23 mouse cellular contexts compared by ENCODE assay signal in the genomic region with DNA sequence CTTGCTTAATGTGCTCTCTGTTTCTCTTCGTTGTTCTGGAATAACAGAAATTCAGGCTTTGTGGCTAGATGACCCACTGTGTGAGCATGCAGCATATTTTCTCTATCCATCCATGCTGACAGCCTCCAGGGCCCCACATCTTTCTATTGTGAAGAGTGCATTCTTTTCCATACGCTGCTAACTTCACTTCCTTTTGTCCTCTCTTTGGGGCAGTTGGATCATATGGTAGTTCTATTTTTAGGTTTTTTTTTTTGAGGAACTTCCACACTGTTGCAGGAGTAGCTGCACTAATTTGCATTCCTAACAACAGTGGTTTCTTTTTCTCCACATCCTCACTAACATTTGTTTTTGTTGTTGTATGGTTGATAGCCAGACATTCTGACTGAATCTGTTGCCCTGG. TPM values are rescaled to one million over a fixed set of nuclear protein-coding genes. Genes with fewer than 3 reads are reported as not detected.
DNase-seq lines count a peak whose midpoint lies in the region; ATAC-seq and TF ChIP-seq lines count a peak whose summit lies in the region.
"Had no signal": no experiment of that assay in that cellular context is flagged by ENCODE, and none has a peak within 500 bp of the region (broad histone marks: within the 10 kb centered on the region; RNA-seq: fewer than 3 reads in every experiment).

No protein-coding gene starts in this region.

- H3K27me3 ChIP-seq in MEL (ENCODE audit: control insufficient read depth in 1 of 2, insufficient read depth in 2 of 2, low read length in 2 of 2) = no peaks in the 10 kb centered on the region
- no peaks in the 10 kb centered on the region for H3K27me3 ChIP-seq in hindbrain, embryonic 10.5 days (ENCODE audit: insufficient read depth, poor library complexity, severe bottlenecking)
- H3K27me3 ChIP-seq: intestine, embryonic 15.5 days; limb, embryonic 12.5 days; liver, embryonic 12.5 days had no signal

- H3K36me3 ChIP-seq in MEL (ENCODE audit: control insufficient read depth in 1 of 2, insufficient read depth in 2 of 2, low read length in 2 of 2) = peaks cover 0 to 3% of the 10 kb centered on the region in 2 experiments; a peak in 2 of 4 replicates
- no peaks in the 10 kb centered on the region for H3K36me3 ChIP-seq in hindbrain, embryonic 10.5 days
- H3K36me3 ChIP-seq: intestine, embryonic 15.5 days; limb, embryonic 12.5 days had no signal

- peak; percentile 63; the same call in 1 of the 2 replicates for ATAC-seq in frontal cortex, adult (ENCODE audit: low TSS enrichment)
- ATAC-seq in monocyte, adult 5-6 weeks (replicated peaks; ENCODE audit: insufficient number of reproducible peaks, low FRiP score, low TSS enrichment, poor library complexity, severe bottlenecking) = 0 out of 2 replicates have a peak, but pooled peaks have one; percentile 52
- ATAC-seq: CD4-positive, CD25-positive, alpha-beta regulatory T cell, adult 4 months; forebrain, postnatal 0 days; hindbrain, embryonic 16.5 days; intestine, embryonic 15.5 days; liver, embryonic 12.5 days had no signal

- TF ChIP-seq RAD21 in MEL (IDR thresholded peaks at IDR 0.05; ENCODE audit: low read depth, low read length) = no peak

- no peak for DNase-seq in frontal cortex, adult 2 months (ENCODE audit: extremely low spot score in 1 of 2, low spot score in 1 of 2)
- DNase-seq in MEL (ENCODE audit: low read depth, low spot score) = peak; percentile 21
- no peak for DNase-seq in layer of hippocampus, adult 11-12 months (ENCODE audit: low spot score)
- no peak for DNase-seq in hindbrain, embryonic 10.5 days (ENCODE audit: low spot score)
- DNase-seq in lung, adult 2 months = no peak
- DNase-seq: adrenal gland, adult 2 months; cerebellum, adult 18-20 months; cerebellum, postnatal 14 days; embryo, embryonic 11 days; forebrain, postnatal 0 days; kidney, adult 9 months; kidney, postnatal 25 days; layer of hippocampus, postnatal 36 days; lung, embryonic 14.5 days; lung, postnatal 4 days had no signal

- WGBS in hindbrain, embryonic 10.5 days = 55% methylated on average over 2 of the region's 2 CpGs
- WGBS in lung, adult 2 months = 46% methylated on average over 2 of the region's 2 CpGs

- peaks cover 3 to 4% of the 10 kb centered on the region in 2 experiments; a peak in 2 of 4 replicates for H3K4me1 ChIP-seq in MEL (ENCODE audit: control insufficient read depth in 1 of 2, insufficient read depth in 2 of 2, low read length in 2 of 2)
- no peaks in the 10 kb centered on the region for H3K4me1 ChIP-seq in cortical plate, adult 2 months (ENCODE audit: control insufficient read depth, insufficient read depth, low read length)
- peaks cover 8% of the 10 kb centered on the region for H3K4me1 ChIP-seq in hindbrain, embryonic 10.5 days (replicated peaks)
- H3K4me1 ChIP-seq in lung, adult 2 months (ENCODE audit: control insufficient read depth, insufficient read depth, low read length) = no peaks in the 10 kb centered on the region
- H3K4me1 ChIP-seq: intestine, embryonic 15.5 days; limb, embryonic 12.5 days; liver, embryonic 12.5 days had no signal

- TF ChIP-seq POLR2A in MEL (IDR thresholded peaks at IDR 0.05; ENCODE audit: control insufficient read depth in 1 of 2, insufficient read depth in 1 of 2, low read depth in 1 of 2, low read length in 2 of 2, poor library complexity in 1 of 2) = no peak
- TF ChIP-seq POLR2A in cortical plate, adult 2 months (IDR thresholded peaks at IDR 0.05; ENCODE audit: extremely low read depth, insufficient read depth, low read length) = no peak
- no peak for TF ChIP-seq POLR2A in lung, adult 2 months (IDR thresholded peaks at IDR 0.05; ENCODE audit: borderline replicate concordance, extremely low read depth, low read depth, low read length)

- no peak overlapping the region for H3K27ac ChIP-seq in MEL (ENCODE audit: control insufficient read depth, low read depth, low read length)
- H3K27ac ChIP-seq in cortical plate, adult 2 months (ENCODE audit: insufficient read depth, low read length) = 0 out of 2 replicates have a peak overlapping the region, but pooled peaks have one; percentile 13
- H3K27ac ChIP-seq in hindbrain, embryonic 10.5 days = no peak overlapping the region
- H3K27ac ChIP-seq: intestine, embryonic 15.5 days; limb, embryonic 12.5 days; liver, embryonic 12.5 days had no signal

- no peak overlapping the region for H3K4me3 ChIP-seq in MEL (ENCODE audit: control insufficient read depth in 1 of 2, insufficient read depth in 1 of 2, low read depth in 2 of 2, low read length in 2 of 2)
- no peak overlapping the region for H3K4me3 ChIP-seq in cortical plate, adult 2 months (ENCODE audit: insufficient read depth, low read length)
- H3K4me3 ChIP-seq in hindbrain, embryonic 10.5 days = no peak overlapping the region
- H3K4me3 ChIP-seq in lung, adult 2 months (replicated peaks; ENCODE audit: extremely low read depth, low read depth, low read length) = no peak overlapping the region
- H3K4me3 ChIP-seq: intestine, embryonic 15.5 days; limb, embryonic 12.5 days; liver, embryonic 12.5 days had no signal

- no peaks in the 10 kb centered on the region for H3K79me2 ChIP-seq in MEL (ENCODE audit: control insufficient read depth, insufficient read depth, low read length, poor library complexity)

- no peak for TF ChIP-seq EP300 in MEL (IDR thresholded peaks at IDR 0.05; ENCODE audit: low read depth in 1 of 2, low read length in 2 of 2)

- no peak for TF ChIP-seq CTCF in MEL (IDR thresholded peaks at IDR 0.05 in 2 of 3, conservative IDR thresholded peaks at IDR 0.05 in 1 of 3; ENCODE audit: control insufficient read depth in 1 of 3, insufficient read depth in 1 of 3, low read depth in 2 of 3, low read length in 3 of 3, poor library complexity in 1 of 3, severe bottlenecking in 1 of 3)
- TF ChIP-seq CTCF in cortical plate, adult 2 months (IDR thresholded peaks at IDR 0.05; ENCODE audit: extremely low read depth, insufficient read depth, low read length) = no peak
- TF ChIP-seq CTCF in lung, adult 2 months (IDR thresholded peaks at IDR 0.05; ENCODE audit: insufficient read depth, low read length) = no peak

- no peak overlapping the region for H3K9ac ChIP-seq in MEL (ENCODE audit: control insufficient read depth, low read depth, low read length, poor library complexity, severe bottlenecking)
- H3K9ac ChIP-seq: forebrain, postnatal 0 days; intestine, embryonic 15.5 days; limb, embryonic 12.5 days; liver, embryonic 12.5 days; lung, embryonic 14.5 days had no signal

- no peaks in the 10 kb centered on the region for H3K9me3 ChIP-seq in MEL (replicated peaks; ENCODE audit: insufficient read depth, low read length)
- no peaks in the 10 kb centered on the region for H3K9me3 ChIP-seq in hindbrain, embryonic 10.5 days
- H3K9me3 ChIP-seq: intestine, embryonic 15.5 days; limb, embryonic 12.5 days; liver, embryonic 12.5 days had no signal

TF ChIP-seq in MEL, 35 proteins besides CTCF, POLR2A, EP300 and RAD21:
- peak; percentile 43 for TF ChIP-seq ETS1 (IDR thresholded peaks at IDR 0.05; ENCODE audit: low read depth, low read length)
- no peak for TF ChIP-seq BHLHE40 (IDR thresholded peaks at IDR 0.05; ENCODE audit: borderline replicate concordance, low read depth, low read length)
- 0 out of 2 replicates have a peak, but pooled peaks have one; percentile 72 for TF ChIP-seq MEF2A (IDR thresholded peaks at IDR 0.05; ENCODE audit: extremely low read depth, insufficient replicate concordance, low read depth, low read length, poor library complexity, severe bottlenecking)

RNA-seq across cellular contexts. Expression of a gene that starts 23.7 kb away (rescaled TPM):
- polyA plus RNA-seq in frontal cortex, adult 2 months (2012; rRNA removed) = 1.2 and 1.8 TPM in 2 replicates
- total RNA-seq in MEL (2012; rRNA removed) = 0.19 and 0.39 TPM in 2 replicates
- under 1 TPM in 1 of 2 experiments, not detected in 1; 0.64 TPM for polyA plus RNA-seq in MEL (2012; ENCODE audit: insufficient read depth in 1 of 2, insufficient read length in 2 of 2, low read depth in 1 of 2, low replicate concordance in 2 of 2, missing spikeins in 1 of 2)
- polyA plus RNA-seq in cortical plate, adult 2 months (2012; rRNA removed) = 1.1 and 1.2 TPM in 2 replicates
- total RNA-seq in monocyte, adult 5-6 weeks (2017) = 23.0 to 31.7 TPM (median 30.7 TPM) in 3 replicates
- 3.1 and 4.6 TPM in 2 replicates for polyA plus RNA-seq in hindbrain, embryonic 10.5 days (2016; fragmentation: Nextera tagmentation; extraction: Ambion mirVana)
- 2.6 and 3.6 TPM in 2 replicates for polyA plus RNA-seq in lung, adult 2 months (2012; rRNA removed)
